Mouse (Mus musculus): ENCODE results near the gene Msl2.
A peak's percentile ranks its signal among the peaks of the same experiment; 100 is the strongest.

Msl2 gene

DNA sequence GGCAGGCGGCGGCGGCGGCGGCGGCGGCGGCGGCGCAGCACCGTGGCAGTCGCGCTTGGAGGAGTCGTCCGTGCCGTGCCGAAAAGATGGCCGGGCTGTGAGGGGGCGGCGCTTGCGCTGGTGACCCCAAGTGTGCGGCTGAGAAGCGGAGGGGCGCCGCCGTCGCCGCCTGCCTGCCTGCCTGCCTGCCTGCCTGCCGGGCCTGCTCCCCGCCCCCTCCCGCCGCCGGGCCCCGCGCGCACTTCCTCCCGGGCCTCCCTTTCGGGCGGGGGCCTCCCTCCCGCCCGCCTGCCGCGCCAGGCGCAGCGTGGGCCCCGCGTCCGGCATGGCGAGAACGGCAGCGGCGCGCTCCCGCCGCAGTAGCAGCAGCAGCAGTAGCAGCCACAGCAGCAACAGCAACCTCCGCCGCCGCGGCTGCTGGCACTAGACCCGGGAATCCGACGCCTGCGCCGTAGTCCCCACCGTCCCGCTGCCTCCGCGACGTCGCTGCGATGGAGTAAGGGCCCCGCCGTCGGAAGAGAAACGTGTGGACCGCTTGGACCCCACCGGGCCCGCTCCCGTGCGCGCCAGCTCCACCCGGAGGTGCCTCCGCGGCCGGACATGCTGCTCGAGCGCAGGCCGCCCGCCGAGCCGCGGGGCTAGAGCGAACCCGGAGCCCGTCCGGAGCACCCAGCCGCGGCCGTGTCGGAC lies 576 bp downstream of the Msl2 start:
- DNase-seq (ENCODE audit: low spot score in 2 of 2): peak; percentile 87 to 88

- DNase-seq (ENCODE audit: low spot score in 2 of 2): peak in 1 of 2 experiments; percentile 35
Measured at GRCm38 (mm10) chr9:101075091-101075581, 1.2 kb downstream of the Msl2 start.

GRCm38 (mm10) chr9:101075694-101076093 lies 1.8 kb downstream of the Msl2 start:
- DNase-seq (ENCODE audit: low spot score in 2 of 2): no peak

DNA sequence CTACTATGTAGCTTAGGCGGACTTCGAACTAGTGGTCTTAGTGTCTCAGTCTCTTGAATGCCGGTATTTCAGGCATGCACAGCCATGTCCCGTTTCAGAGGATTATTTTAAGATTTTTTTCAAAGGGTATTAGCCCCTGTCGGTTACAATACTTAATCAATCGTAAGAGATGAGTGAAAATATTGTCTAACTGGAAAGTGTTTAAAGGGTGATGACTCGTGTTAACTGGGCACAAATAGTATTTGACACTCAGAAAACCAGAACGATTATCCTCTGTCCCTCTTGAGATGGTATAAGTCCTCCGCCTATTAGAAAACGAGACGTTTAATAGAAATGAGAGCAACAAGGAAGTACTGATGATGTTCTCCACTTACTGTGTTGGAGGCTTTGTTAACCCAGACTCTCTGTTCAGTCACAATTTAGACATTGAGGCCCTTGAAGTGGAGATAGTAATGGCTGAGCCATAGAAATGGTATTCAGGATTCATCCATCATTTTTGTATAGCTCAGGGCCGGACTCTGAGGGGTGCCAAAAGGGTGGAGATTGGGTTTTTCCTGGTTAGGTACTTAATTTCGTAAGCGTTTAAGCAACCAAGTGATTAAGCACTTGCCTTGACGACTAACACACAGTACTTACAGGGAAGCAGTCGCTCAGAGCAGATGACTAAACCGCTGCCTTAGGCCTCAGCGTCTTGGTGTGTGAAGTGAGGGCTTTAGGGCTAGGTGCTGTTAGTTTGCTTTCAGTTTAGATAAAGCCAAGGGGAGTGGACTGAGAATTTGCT lies 2.4 kb downstream of the Msl2 start:
- DNase-seq (ENCODE audit: low spot score in 2 of 2): no peak

DNA sequence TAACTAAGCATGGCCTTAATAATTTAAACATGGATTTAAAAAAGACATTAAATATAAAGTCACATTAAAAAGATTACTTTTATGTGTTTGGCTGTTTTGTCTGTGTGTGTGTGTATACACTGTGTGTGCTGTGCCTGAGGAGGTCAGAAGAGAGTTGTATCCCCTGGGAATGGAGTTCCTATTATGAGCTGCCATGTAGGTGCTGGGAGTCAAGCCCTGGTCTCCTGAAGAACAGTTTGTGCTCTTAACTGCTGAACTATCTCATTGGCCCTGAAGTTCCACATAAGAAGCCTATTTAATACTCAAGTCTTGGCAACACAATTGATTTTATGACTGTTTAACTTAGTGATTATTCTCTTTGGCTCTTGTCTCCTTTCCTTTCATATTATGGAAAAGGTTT lies 3.6 kb downstream of the Msl2 start:
- DNase-seq (ENCODE audit: low spot score in 2 of 2): peak in 1 of 2 experiments; percentile 16

- DNase-seq (ENCODE audit: low spot score in 2 of 2): peak in 1 of 2 experiments; percentile 18
Measured at GRCm38 (mm10) chr9:101078579-101078978, 4.7 kb downstream of the Msl2 start.

GRCm38 (mm10) chr9:101080046-101080685 lies 6.3 kb downstream of the Msl2 start:
- DNase-seq (ENCODE audit: low spot score in 2 of 2): no peak

GRCm38 (mm10) chr9:101083728-101084127 lies 9.8 kb downstream of the Msl2 start:
- DNase-seq (ENCODE audit: low spot score in 2 of 2): peak; percentile 43 to 64

DNA sequence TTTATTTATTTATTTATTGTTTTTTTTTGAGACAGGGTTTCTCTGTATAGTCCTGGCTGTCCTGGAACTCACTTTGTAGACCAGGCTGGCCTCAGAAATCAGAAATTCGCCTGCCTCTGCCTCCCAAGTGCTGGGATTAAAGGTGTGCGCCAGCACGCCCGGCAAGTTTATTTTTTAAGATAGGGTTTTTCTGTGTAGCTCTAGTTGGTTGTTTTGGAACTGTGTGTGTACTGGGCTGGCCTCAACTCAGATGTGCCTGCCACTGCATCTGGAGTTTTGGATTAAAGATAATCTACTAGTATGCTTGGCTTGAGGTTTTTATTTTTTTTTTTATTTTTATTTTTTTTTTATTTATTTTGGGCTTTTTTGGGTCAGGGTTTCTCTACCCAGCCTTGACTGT lies 21.5 kb downstream of the Msl2 start:
- DNase-seq (ENCODE audit: low spot score in 2 of 2): no peak

GRCm38 (mm10) chr9:101096461-101096860 lies 22.6 kb downstream of the Msl2 start:
- DNase-seq (ENCODE audit: low spot score in 2 of 2): no peak

GRCm38 (mm10) chr9:101097542-101097941 lies 23.6 kb downstream of the Msl2 start:
- no peak for DNase-seq (ENCODE audit: low spot score in 2 of 2)

- DNase-seq (ENCODE audit: low spot score in 2 of 2): no peak
Measured at GRCm38 (mm10) chr9:101099445-101099844, 25.5 kb downstream of the Msl2 start.

DNA sequence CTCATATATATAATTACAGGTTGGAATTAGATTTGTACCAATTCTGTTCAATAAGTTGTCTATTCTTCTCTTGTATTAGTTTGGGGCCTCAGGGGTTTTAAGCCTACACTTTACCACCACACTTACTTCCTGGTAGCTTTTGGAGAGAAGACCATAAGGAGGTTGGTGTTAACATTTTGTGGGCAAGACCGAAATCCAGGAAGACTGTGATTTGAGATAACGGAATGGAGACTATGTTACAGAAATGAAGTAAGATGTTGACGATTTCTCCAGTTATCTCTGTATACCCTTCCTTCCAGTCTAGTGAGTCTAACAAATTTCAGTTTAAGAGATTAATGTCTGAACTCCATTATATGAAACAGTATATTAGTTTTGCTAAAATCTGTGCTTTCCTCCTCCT lies 26.3 kb downstream of the Msl2 start:
- DNase-seq (ENCODE audit: low spot score in 2 of 2): no peak

- no peak for DNase-seq (ENCODE audit: low spot score in 2 of 2)
Measured at GRCm38 (mm10) chr9:101101547-101101946, 27.6 kb downstream of the Msl2 start.

DNA sequence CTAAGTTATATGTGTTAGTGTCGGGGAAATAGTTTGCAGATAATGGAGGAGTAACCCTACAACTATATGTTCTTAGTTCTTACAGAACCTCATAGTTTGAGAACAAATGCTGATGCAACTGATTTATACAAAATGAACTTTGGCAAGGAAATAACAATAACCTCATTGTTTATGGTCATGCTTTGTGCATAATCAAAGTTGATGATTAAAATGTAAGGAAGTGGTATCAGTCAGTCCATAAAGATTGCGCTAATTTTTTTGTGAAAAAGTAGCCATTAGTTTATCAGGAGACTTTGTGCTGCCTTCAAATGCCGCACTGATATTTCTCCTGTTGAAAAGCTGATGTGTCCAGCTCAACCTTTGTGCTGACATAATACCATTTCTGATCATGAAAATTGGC lies 28.4 kb downstream of the Msl2 start:
- no peak for DNase-seq (ENCODE audit: low spot score in 2 of 2)

DNA sequence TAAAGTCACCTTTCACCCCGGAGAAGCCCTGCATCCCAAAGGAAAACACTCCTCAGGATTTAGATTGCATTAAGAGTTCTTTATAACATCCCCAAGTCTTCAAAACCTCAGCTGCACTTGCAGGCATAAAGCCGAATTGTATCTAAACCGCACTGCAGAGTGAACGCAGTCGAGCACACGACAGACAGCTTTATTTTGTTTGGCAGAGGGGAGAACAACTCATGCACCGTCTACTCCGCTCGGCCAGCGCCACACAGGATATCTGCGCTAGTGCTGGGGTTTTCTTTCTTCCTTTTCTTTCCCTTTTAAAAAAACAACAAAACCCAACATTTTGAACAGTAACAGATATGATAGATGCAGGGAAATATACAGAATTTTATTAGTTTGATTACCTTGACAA lies 31.0 kb downstream of the Msl2 start:
- DNase-seq (ENCODE audit: low spot score in 2 of 2): no peak

GRCm38 (mm10) chr9:101105735-101106134 lies 31.8 kb downstream of the Msl2 start:
- DNase-seq (ENCODE audit: low spot score in 2 of 2): no peak

GRCm38 (mm10) chr9:101107386-101107785 lies 33.5 kb downstream of the Msl2 start:
- no peak for DNase-seq (ENCODE audit: low spot score in 2 of 2)

GRCm38 (mm10) chr9:101110013-101110412 lies 36.1 kb downstream of the Msl2 start:
- no peak for DNase-seq (ENCODE audit: low spot score in 2 of 2)

DNA sequence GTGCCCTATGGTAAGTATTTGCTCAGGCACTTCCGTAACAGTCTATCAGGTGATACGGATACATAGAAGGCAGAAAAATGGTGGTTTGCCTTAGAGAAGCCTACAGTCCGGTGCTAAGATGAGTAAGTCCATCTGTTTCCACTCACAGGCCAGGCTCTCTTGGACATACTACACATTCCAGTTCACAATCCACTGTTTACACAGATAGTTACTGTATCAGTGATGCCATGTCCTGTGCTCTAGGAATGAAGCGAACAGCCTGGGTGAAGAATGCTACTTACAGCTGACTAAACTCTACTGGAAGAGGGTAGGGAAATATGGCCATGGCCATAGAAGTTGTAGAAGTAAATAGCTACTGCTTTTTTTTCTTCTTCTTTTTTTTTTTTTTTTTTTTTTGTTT lies 39.4 kb downstream of the Msl2 start:
- DNase-seq (ENCODE audit: low spot score in 2 of 2): no peak

DNA sequence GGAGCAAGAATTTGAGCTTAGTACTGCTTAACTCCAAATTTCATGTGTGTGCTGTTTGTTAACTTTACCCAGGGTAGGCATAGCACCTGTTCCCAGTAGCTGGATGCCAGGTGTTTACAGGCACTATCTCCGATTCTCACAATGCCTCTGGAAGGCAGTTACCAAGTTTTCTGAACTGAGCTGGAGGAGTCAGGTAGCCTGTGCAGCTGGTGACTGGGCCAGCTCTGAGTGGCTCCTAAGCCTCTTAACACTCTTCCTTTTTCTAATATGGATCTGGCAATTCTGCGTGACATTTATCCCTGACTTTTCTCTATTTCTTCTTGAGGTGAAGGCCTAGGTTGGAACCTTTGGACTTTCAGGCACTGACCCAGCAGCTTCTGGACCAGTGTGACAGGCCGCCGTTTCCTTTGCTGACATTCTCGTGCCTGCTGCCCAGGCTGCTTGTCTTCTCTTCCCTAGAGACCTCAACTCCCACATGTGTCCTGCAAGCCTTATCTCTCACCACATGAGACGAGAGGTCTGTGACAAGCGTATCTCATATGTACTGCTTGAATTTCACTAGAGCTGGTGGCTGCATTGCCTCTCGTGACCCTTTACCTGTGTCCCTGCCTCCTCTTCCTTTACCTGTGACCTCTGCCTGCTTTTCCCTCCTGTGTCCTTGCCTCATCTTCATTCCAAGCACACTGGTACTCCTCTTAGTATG lies 40.4 kb downstream of the Msl2 start:
- no peak for DNase-seq (ENCODE audit: low spot score in 2 of 2)

DNA sequence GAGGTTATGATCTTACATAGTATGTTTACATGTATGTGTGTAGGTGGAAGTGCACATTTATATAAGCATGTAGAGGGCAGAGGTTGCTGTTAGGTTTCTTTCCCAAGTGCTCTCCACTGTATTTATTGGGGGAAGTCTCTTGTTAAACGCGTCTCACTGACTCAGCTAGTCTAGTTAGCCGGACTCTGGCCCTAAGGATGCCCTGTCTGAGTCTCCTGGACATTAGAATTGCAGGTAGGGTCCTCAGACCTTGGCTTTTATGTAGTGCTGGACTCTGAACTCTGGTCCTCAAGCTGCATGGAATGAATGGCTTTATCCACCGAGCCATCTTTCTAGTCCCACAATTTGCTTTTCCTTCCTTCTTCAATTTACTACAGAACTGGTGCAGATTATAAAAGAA lies 69.7 kb downstream of the Msl2 start:
- no peak for DNase-seq (ENCODE audit: low spot score in 2 of 2)
